Mouse (Mus musculus): ENCODE measurements around the gene Ascl1. TPM values are rescaled to one million over a fixed set of nuclear protein-coding genes. Genes with fewer than 3 reads are reported as not detected.

Ascl1 gene
- polyA plus RNA-seq, 1 experiment, result not detected

GRCm38 (mm10) chr10:87489246-87490009 is 4.0 kb downstream of the Ascl1 start:
- Histone ChIP-seq H3K79me2 (ENCODE audit: control insufficient read depth, insufficient read depth) (no peaks in the 10 kb centered on the region), H3K27me3 (ENCODE audit: control insufficient read depth, insufficient read depth, insufficient read length) (peaks cover 41% of the 10 kb centered on the region), H3K36me3 (ENCODE audit: control insufficient read depth, insufficient read depth) (no peaks in the 10 kb centered on the region), H3K4me2 (ENCODE audit: low read depth) (no peak overlapping the region), H3K4me3 (no peak overlapping the region), H3ac (ENCODE audit: control insufficient read depth, insufficient read length) (no peak overlapping the region)
- TF ChIP-seq POLR2AphosphoS2 (IDR thresholded peaks at IDR 0.05; ENCODE audit: insufficient read length, low read depth) (no peak), USF1 (IDR thresholded peaks at IDR 0.05; ENCODE audit: low read depth) (no peak), POLR2A (IDR thresholded peaks at IDR 0.05; ENCODE audit: insufficient read length, low read depth) (no peak), E2F4 (IDR thresholded peaks at IDR 0.05; ENCODE audit: insufficient read depth) (no peak)

GRCm38 (mm10) chr10:87488429-87489145 is 4.9 kb downstream of the Ascl1 start:
- Histone ChIP-seq H3K79me2 (ENCODE audit: control insufficient read depth, insufficient read depth) (no peaks in the 10 kb centered on the region), H3K4me2 (ENCODE audit: low read depth) (no peak overlapping the region), H3K27me3 (ENCODE audit: control insufficient read depth, insufficient read depth, insufficient read length) (peaks cover 40% of the 10 kb centered on the region), H3K4me3 (no peak overlapping the region), H3ac (ENCODE audit: control insufficient read depth, insufficient read length) (no peak overlapping the region), H3K36me3 (ENCODE audit: control insufficient read depth, insufficient read depth) (no peaks in the 10 kb centered on the region)
- TF ChIP-seq MYOD1 (IDR thresholded peaks at IDR 0.05; ENCODE audit: control insufficient read depth in 1 of 3, insufficient read length in 2 of 3, low read depth in 2 of 3) (no peak), MAX (IDR thresholded peaks at IDR 0.05; ENCODE audit: low read depth) (no peak), TCF12 (IDR thresholded peaks at IDR 0.05; ENCODE audit: insufficient read depth, poor library complexity, severe bottlenecking) (no peak), E2F4 (IDR thresholded peaks at IDR 0.05; ENCODE audit: insufficient read depth) (no peak)

- Histone ChIP-seq H3K4me3 (no peak overlapping the region), H3K36me3 (ENCODE audit: control insufficient read depth, insufficient read depth) (no peaks in the 10 kb centered on the region), H3K79me2 (ENCODE audit: control insufficient read depth, insufficient read depth) (no peaks in the 10 kb centered on the region), H3K4me2 (ENCODE audit: low read depth) (no peak overlapping the region), H3K27me3 (ENCODE audit: control insufficient read depth, insufficient read depth, insufficient read length) (peaks cover 17% of the 10 kb centered on the region), H3ac (ENCODE audit: control insufficient read depth, insufficient read length) (no peak overlapping the region)
- TF ChIP-seq TCF3 (IDR thresholded peaks at IDR 0.05; ENCODE audit: insufficient read length, low read depth) (no peak), SRF (IDR thresholded peaks at IDR 0.05; ENCODE audit: control insufficient read depth, insufficient read length, low read depth) (no peak), POLR2AphosphoS2 (IDR thresholded peaks at IDR 0.05; ENCODE audit: insufficient read length, low read depth) (no peak)
These were observed 7.5 kb downstream of the Ascl1 start for GRCm38 (mm10) chr10:87485721-87486620.

DNA sequence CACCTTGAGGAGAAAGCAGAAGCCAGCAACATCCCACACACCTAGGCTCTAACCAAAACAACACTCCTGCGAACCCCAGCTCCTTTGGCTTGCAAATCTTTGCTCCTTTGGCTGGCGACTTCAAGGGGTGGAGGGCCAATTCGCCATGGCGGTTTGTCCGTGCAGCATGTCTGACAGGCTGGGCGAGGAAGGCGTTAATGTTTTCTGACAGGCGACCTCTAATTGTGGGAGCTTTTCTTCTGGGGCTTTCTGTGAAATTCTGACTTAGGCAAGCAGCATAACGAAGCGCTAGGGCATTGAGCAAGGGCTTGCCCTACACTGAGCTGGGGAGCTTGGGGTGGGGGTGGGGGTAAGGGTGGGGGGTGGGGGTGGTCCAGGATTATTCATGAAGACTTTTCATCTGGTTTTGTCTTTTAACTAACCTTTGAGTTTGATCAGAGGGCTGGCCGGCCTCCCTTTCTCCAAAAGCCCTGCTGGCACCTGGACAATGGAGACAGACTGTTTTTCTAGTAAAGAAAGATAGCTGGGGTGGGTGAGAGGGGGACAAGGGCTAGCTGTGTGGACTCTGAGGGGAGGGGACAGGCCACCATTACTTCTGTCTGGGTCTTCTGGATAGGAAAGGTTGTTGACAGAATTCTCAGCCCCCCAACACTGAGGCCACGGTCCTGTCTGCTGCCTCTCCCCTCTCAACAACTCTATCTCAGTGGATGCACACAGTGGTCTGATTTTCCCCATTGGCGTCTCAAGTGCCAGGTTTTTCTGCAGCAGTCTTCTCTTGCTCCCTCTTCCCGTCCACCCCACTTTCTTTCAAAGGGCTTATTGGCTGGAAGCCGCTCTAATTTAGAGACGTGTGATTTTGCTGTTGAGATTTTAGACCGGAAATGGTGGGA is 8.4 kb downstream of the Ascl1 start:
- no peak overlapping the region for H3K4me2 ChIP-seq (ENCODE audit: low read depth)
- TF ChIP-seq POLR2AphosphoS2 (IDR thresholded peaks at IDR 0.05; ENCODE audit: insufficient read length, low read depth), result no peak
- no peak for TF ChIP-seq MAX (IDR thresholded peaks at IDR 0.05; ENCODE audit: low read depth)
- TF ChIP-seq MYOD1 (IDR thresholded peaks at IDR 0.05; ENCODE audit: control insufficient read depth in 1 of 3, insufficient read length in 2 of 3, low read depth in 2 of 3), result no peak
- TF ChIP-seq SRF (IDR thresholded peaks at IDR 0.05; ENCODE audit: control insufficient read depth, insufficient read length, low read depth), result no peak
- no peak for TF ChIP-seq POLR2A (IDR thresholded peaks at IDR 0.05; ENCODE audit: insufficient read length, low read depth)
- TF ChIP-seq TCF12 (IDR thresholded peaks at IDR 0.05; ENCODE audit: insufficient read depth, poor library complexity, severe bottlenecking), result no peak
- no peak for TF ChIP-seq REST (IDR thresholded peaks at IDR 0.05; ENCODE audit: insufficient read depth, insufficient read length)
- no peak for TF ChIP-seq TCF3 (IDR thresholded peaks at IDR 0.05; ENCODE audit: insufficient read length, low read depth)
- TF ChIP-seq E2F4 (IDR thresholded peaks at IDR 0.05; ENCODE audit: insufficient read depth), result no peak
- no peak for TF ChIP-seq USF1 (IDR thresholded peaks at IDR 0.05; ENCODE audit: low read depth)
- no peak for TF ChIP-seq MYOG (IDR thresholded peaks at IDR 0.05; ENCODE audit: control insufficient read depth in 1 of 3, insufficient read depth in 1 of 3, insufficient read length in 2 of 3, low read depth in 2 of 3)
- no peak for TF ChIP-seq CEBPB (IDR thresholded peaks at IDR 0.05; ENCODE audit: insufficient read depth, poor library complexity, severe bottlenecking)
- no peaks in the 10 kb centered on the region for H3K36me3 ChIP-seq (ENCODE audit: control insufficient read depth, insufficient read depth)
- no peaks in the 10 kb centered on the region for H3K79me2 ChIP-seq (ENCODE audit: control insufficient read depth, insufficient read depth)
- no peak overlapping the region for H3ac ChIP-seq (ENCODE audit: control insufficient read depth, insufficient read length)
- H3K27me3 ChIP-seq (ENCODE audit: control insufficient read depth, insufficient read depth, insufficient read length), result peaks cover 17% of the 10 kb centered on the region
- no peak overlapping the region for H3K4me3 ChIP-seq
